Mouse (Mus musculus) adipose tissue, adult 10 weeks (tissue): ENCODE measurements around the gene Ccdc43. TPM values are rescaled to one million over a fixed set of nuclear protein-coding genes. Genes with fewer than 3 reads are reported as not detected.

Experiments used
- polyA plus RNA-seq: library from polyadenylated mRNA; stranded (reverse); fragments of 350-450 nt; fragmentation: Illumina TruSeq; extraction: RNeasy Lipid Tissue Mini Kit (QIAGEN cat#74804); gene quantifications from one replicate; pipeline ENCODE4 v1.2.3, GENCODE M21; 2014; ENCODE audit warnings: low read depth, low replicate concordance

The Ccdc43 gene
- polyA plus RNA-seq = 15.3 TPM

GRCm38 (mm10) chr11:102697338-102698017 lies at the start of gene Ccdc43:
Gene Ccdc43, minus strand, starts transcription at chr11:102697782.

GRCm38 (mm10) chr11:102663416-102663815 lies 34.2 kb downstream of the Ccdc43 start, which contains the start of gene Meioc:
Gene Meioc, plus strand, starts transcription at chr11:102663716.

Other genes with a start within 250 kb of the Ccdc43 start
- 18.7 TPM for gene Itga2b, start 227.7 kb downstream of the Ccdc43 start, polyA plus RNA-seq
- gene Gpatch8, start 141.4 kb downstream of the Ccdc43 start, polyA plus RNA-seq = 19.7 TPM
- gene Gm11627, start 118.3 kb downstream of the Ccdc43 start, polyA plus RNA-seq = 4.5 TPM
- 7.0 TPM for gene Fzd2, start 93.4 kb downstream of the Ccdc43 start, polyA plus RNA-seq
- gene Meioc, start 34.1 kb downstream of the Ccdc43 start, polyA plus RNA-seq = 0.89 TPM
- gene Adam11, start 63.7 kb upstream of the Ccdc43 start, polyA plus RNA-seq = 4.6 TPM
- 18.6 TPM for gene Gjc1, start 121.9 kb upstream of the Ccdc43 start, polyA plus RNA-seq
- 7.6 TPM for gene Higd1b, start 138.1 kb upstream of the Ccdc43 start, polyA plus RNA-seq
- gene Eftud2, start 183.2 kb upstream of the Ccdc43 start, polyA plus RNA-seq = 51.4 TPM
- gene Ccdc103, start 183.4 kb upstream of the Ccdc43 start, polyA plus RNA-seq = 2.4 TPM
- 0.20 TPM for gene Fam187a, start 187.4 kb upstream of the Ccdc43 start, polyA plus RNA-seq
- 0.22 TPM for gene Gfap, start 203.1 kb upstream of the Ccdc43 start, polyA plus RNA-seq
- 1.3 TPM for gene Kif18b, start 227.3 kb upstream of the Ccdc43 start, polyA plus RNA-seq
- not detected for gene C1ql1, start 248.9 kb upstream of the Ccdc43 start, polyA plus RNA-seq